Mouse (Mus musculus) neural tube, embryonic 12.5 days (tissue): ENCODE measurements at regions not wholly inside any gene's neighbourhood (a gene's known extent, or its start where the extent isn't known, plus 50 kb on each side); places are given as distances from the start of the nearest gene placed in this dataset.

Experiments used
- ATAC-seq: fragments of 200-750 bp; cut with Nextera tagmentation; 2 replicates; pipeline ENCODE4 v1.8.0; 2017; ENCODE audit warnings: low read depth, mild to moderate bottlenecking, moderate TSS enrichment, moderate library complexity; ENCODE audit not compliant: low FRiP score
- H3K27ac ChIP-seq: fragments of 300-500 bp; sonication (generic); 2 replicates; pipeline ENCODE4 v1.5.1; 2016
- H3K27me3 ChIP-seq: fragments of 300-500 bp; sonication (generic); replicated peaks from 2 replicates; pipeline ENCODE4 v1.6.1; 2016; ENCODE audit warnings: mild to moderate bottlenecking
- H3K36me3 ChIP-seq: fragments of 300-500 bp; sonication (generic); 2 replicates; pipeline ENCODE4 v1.6.1; 2016; ENCODE audit warnings: mild to moderate bottlenecking
- H3K4me1 ChIP-seq: fragments of 300-500 bp; sonication (generic); 2 replicates; pipeline ENCODE4 v1.6.1; 2016
- H3K4me2 ChIP-seq: fragments of 300-500 bp; sonication (generic); replicated peaks from 2 replicates; pipeline ENCODE4 v1.6.1; 2016; ENCODE audit warnings: mild to moderate bottlenecking
- H3K4me3 ChIP-seq: fragments of 300-500 bp; sonication (generic); 2 replicates; pipeline ENCODE4 v1.5.1; 2016
- H3K9ac ChIP-seq: fragments of 300-500 bp; sonication (generic); 2 replicates; pipeline ENCODE4 v1.6.1; 2016; ENCODE audit warnings: mild to moderate bottlenecking
- H3K9me3 ChIP-seq: fragments of 300-500 bp; sonication (generic); 2 replicates; pipeline ENCODE4 v1.6.1; 2016; ENCODE audit warnings: mild to moderate bottlenecking
- WGBS: fragments of 180-500 bp; shearing (Covaris S2); methylation state at CpG from one replicate; pipeline ENCODE4 v1.1.7; 2016; 5-methylcytosine and 5-hydroxymethylcytosine counted together

DNA sequence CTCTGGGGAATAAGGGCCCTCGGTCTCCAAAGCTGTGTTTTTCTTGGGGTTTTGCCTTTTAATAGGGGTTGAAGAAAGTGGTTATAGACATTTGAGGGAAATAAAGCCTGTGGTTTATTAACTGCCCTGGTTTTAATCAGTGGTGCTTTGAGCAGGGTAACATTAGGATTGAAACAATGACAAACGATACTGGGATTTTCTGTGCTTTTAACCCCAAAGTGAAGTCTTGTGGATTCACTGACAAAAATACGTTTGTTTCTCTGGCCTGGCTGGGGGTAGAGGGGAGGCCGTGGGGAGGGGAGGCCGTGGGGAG lies 157.0 kb downstream of the Gas1 start:
- Histone ChIP-seq H3K27me3 (no peaks in the 10 kb centered on the region), H3K4me1 (peaks cover 10% of the 10 kb centered on the region; the same call in 1 of the 2 replicates), H3K36me3 (no peaks in the 10 kb centered on the region), H3K9me3 (no peaks in the 10 kb centered on the region), H3K27ac (no peak overlapping the region), H3K4me3 (no peak overlapping the region), H3K9ac (no peak overlapping the region), H3K4me2 (no peak overlapping the region)
- 28% methylated on average over 5 of the region's 5 CpGs for WGBS
- no peak for ATAC-seq

DNA sequence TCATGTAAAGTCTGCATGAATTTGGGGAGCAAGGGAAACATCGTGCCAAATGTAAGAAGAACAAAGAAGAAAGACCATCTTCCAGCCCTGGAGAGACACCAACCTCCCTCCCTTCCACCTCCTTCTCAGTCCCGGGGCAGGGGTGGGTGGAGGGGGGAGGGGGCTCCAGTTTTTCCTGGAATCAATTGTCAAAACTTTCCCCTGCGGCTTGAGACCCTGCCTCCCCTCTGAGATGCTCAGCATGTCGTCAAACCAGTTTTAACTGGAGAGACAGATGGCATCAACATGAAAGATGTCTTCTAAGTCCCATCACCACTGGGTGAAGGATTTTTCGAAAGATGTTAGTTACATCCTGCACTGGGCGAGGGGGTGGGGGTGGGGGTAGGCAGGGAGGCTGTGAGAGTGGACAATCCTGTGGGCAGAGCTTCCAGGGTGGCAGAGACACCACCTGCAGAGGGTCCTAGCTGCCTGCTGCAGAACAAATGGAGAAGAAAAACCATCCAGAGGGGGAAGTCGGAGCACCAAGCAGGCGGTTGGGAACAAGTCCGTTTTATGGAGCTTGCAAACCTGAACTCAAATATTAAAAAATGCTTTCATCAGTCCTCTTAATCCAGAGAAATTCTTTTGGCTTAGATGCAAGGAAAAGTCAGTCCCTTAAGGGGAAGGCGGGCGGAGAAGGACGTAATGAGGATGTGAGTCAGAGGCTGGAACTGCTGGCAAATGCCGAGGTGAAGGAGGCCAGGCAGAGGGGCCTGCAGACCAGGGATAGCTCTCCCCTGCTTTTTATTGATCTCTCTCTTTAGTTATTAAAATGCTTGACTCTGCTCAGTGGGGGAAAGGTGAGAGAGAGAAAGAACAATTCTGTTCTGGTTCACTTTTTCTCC lies 157.6 kb downstream of the Gas1 start:
- H3K9me3 ChIP-seq: no peaks in the 10 kb centered on the region
- H3K4me1 ChIP-seq: peaks cover 10% of the 10 kb centered on the region; the same call in 1 of the 2 replicates
- 31% methylated on average over 13 of the region's 13 CpGs for WGBS
- ATAC-seq: no peak
- no peak overlapping the region for H3K27ac ChIP-seq
- H3K36me3 ChIP-seq: no peaks in the 10 kb centered on the region
- no peak overlapping the region for H3K9ac ChIP-seq
- no peak overlapping the region for H3K4me2 ChIP-seq
- no peaks in the 10 kb centered on the region for H3K27me3 ChIP-seq
- H3K4me3 ChIP-seq: no peak overlapping the region

DNA sequence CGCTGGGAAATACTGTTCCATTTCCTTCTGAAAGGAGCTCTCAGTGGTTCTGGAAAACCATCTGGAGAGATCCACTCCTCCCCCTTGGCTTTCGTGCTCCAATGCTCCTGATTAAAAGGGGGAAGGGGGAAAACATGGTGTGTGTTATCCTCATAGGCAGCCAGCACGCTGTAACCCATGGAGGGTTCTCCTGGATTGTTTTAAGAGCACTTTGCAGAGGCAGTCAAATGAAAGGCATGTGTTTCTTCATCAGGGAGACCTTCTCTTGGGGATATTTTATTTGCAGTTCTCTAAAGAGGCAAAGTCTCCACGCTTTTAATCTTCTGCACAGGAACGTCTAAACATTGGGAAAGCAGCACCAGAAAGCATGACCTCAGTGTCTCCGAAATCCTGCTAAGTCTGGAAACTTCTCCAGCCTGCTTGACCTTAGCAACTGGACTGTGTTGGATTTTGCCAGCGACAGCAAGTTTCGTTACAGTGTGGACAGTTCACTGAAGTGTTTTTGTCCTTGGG lies 161.3 kb downstream of the Gas1 start:
- WGBS: 73% methylated on average over 8 of the region's 8 CpGs
- Histone ChIP-seq H3K4me2 (no peak overlapping the region), H3K36me3 (no peaks in the 10 kb centered on the region), H3K9me3 (no peaks in the 10 kb centered on the region), H3K4me3 (no peak overlapping the region), H3K27ac (no peak overlapping the region), H3K4me1 (peaks cover 10% of the 10 kb centered on the region; the same call in 1 of the 2 replicates), H3K9ac (no peak overlapping the region), H3K27me3 (no peaks in the 10 kb centered on the region)
- ATAC-seq: no peak

DNA sequence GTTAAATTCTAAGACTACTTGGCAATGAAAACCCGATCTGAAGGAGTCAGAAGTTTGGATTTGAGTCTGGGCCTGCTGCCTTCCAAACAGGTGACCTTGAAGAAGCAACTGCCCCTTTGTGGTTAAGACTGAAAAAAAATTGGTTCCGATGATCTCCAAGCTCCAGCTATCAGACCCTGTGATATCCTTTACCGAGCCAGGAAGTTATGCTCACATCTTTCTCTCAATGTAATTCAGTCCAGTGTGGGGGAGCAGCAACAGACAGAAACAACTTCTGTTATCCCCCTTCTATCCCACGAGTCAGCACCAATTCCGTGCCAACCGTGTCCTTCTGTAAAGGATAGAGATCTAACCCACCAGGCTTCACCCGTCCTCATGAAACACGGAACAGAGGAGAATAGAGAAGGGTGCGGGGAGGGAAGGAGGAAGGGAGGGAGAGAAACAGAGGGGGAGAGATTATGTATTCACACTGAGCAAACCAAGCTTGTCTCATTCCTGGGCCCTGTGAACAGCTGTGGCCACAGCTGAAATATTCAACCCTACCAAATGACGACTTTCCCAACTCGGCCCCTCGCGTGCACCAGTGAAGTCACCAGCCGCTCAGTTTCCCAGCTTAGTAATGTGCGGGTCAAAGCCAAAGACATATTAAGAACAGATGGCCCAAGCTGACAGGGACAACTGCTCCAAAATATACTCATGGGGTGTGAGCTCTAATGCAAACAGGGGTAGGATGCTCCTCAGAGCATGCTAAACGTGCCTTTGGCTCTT lies 164.9 kb downstream of the Gas1 start:
- Histone ChIP-seq H3K9me3 (no peaks in the 10 kb centered on the region), H3K27ac (no peak overlapping the region), H3K36me3 (no peaks in the 10 kb centered on the region), H3K4me3 (no peak overlapping the region), H3K9ac (no peak overlapping the region), H3K27me3 (no peaks in the 10 kb centered on the region), H3K4me1 (0 out of 2 replicates have a peak, but pooled peaks cover 4% of the 10 kb centered on the region), H3K4me2 (no peak overlapping the region)
- ATAC-seq: no peak
- WGBS: 79% methylated on average over 16 of the region's 16 CpGs

DNA sequence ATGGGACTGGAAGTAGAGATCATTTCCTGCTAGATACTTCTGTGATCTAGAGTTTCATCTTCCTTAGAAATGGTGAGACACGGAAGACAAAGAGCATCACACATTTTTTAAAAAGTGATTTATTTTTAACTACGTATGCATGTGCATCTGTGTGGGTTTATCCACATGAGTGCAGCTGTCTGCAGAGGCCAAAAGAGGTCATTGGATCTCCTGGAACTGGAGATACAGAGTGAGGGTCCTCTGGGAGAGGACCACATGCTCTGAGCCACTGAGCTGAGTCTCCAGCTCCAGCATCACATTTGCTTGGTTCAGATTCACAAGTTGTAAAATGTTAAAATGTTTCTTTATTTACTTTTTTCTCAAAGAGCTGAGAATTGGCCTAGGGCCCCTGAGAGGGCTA lies 166.1 kb downstream of the Gas1 start:
- 79% methylated on average over 2 of the region's 2 CpGs for WGBS
- Histone ChIP-seq H3K27ac (no peak overlapping the region), H3K27me3 (no peaks in the 10 kb centered on the region), H3K9ac (no peak overlapping the region), H3K4me3 (no peak overlapping the region), H3K4me2 (no peak overlapping the region), H3K9me3 (no peaks in the 10 kb centered on the region), H3K36me3 (no peaks in the 10 kb centered on the region), H3K4me1 (0 out of 2 replicates have a peak, but pooled peaks cover 4% of the 10 kb centered on the region)
- no peak for ATAC-seq

DNA sequence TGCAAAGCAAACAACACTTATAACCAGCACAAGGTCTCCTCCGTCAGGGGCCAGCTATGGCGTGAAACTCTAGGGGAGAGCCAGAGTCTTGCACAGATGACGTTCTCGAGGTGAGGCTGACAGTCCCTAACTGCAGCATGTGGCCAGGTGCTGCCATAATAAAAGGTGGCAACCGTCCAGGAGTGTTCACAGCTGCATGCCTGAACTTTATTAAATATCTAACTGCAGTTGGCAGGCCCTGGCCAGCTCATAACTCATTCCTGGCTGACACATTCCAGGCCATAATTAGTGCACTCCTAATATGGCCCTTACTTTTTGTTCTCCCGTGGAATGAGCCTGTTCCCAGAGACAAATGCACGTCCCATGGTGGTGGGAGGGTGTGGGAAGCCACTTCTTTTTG lies 169.6 kb downstream of the Gas1 start:
- Histone ChIP-seq H3K27me3 (no peaks in the 10 kb centered on the region), H3K4me2 (no peak overlapping the region), H3K9me3 (no peaks in the 10 kb centered on the region), H3K4me1 (0 out of 2 replicates have a peak, but pooled peaks cover 4% of the 10 kb centered on the region), H3K36me3 (no peaks in the 10 kb centered on the region), H3K27ac (no peak overlapping the region), H3K4me3 (no peak overlapping the region), H3K9ac (no peak overlapping the region)
- WGBS: 48% methylated on average over 7 of the region's 7 CpGs
- ATAC-seq: no peak

DNA sequence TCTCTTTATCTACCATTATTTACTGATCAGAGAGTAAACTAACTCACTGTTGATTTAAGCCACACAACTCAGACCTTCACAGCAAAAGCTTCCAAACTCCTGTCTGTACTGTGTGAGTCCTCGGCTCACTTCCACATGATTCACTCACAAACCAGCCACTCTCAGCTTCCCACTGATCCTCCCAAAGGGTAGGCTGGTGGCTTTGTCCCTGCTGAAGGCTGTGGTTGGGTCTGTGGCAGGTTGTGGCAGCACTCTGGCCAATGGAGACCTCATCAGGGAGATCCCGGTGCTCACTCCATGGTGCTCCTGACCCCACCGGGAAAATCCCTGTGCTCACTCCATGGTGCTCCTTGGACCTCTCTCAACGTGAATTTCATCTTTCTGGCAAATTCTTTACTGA lies 170.1 kb downstream of the Gas1 start:
- WGBS: 79% methylated on average over 4 of the region's 4 CpGs
- Histone ChIP-seq H3K27ac (no peak overlapping the region), H3K9me3 (no peaks in the 10 kb centered on the region), H3K4me3 (no peak overlapping the region), H3K36me3 (no peaks in the 10 kb centered on the region), H3K4me1 (0 out of 2 replicates have a peak, but pooled peaks cover 4% of the 10 kb centered on the region), H3K9ac (no peak overlapping the region), H3K4me2 (no peak overlapping the region), H3K27me3 (no peaks in the 10 kb centered on the region)
- no peak for ATAC-seq

DNA sequence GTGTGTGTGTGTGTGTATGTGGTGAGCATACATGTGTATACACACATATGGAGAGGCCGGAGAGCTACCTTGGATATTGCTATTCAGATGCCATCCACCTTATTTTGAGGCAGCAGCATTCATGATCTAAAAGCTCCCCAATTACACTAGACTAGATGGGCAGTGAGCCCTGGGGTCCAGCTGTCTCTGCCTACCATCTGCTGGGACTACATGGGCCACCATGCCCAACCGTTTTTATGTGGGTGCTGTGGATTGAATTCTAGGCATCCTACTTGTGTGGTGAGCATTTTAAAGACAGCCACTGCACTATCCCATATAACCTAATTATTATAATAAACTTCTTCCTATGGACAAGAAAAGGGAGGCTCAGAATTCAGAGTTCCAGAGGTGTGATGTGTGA lies 172.6 kb downstream of the Gas1 start:
- no peak overlapping the region for H3K27ac ChIP-seq
- H3K9me3 ChIP-seq: no peaks in the 10 kb centered on the region
- H3K4me3 ChIP-seq: no peak overlapping the region
- 85% methylated on average over 2 of the region's 2 CpGs for WGBS
- no peaks in the 10 kb centered on the region for H3K27me3 ChIP-seq
- H3K4me2 ChIP-seq: no peak overlapping the region
- no peaks in the 10 kb centered on the region for H3K36me3 ChIP-seq
- no peak overlapping the region for H3K9ac ChIP-seq
- H3K4me1 ChIP-seq: 0 out of 2 replicates have a peak, but pooled peaks cover 4% of the 10 kb centered on the region
- no peak for ATAC-seq

DNA sequence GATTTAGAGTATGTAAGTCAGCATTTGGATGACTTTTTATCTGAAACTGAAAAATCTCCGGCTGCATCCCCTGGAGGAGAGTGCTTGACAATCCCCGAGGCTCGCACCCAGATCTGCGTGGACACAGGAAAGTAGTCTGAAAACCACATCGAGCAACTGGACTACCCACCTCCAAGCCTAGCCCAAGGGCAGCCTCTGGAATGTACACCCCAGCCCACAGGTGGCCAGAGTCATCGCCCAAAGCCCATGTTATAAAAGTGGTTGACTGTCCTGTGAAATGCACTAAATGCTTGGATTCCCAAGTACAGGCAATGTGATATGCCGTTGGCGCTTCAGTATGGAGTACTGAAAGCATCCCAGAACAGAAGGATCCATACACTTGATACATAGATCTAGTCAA lies 175.1 kb downstream of the Gas1 start:
- H3K36me3 ChIP-seq: no peaks in the 10 kb centered on the region
- H3K27ac ChIP-seq: no peak overlapping the region
- H3K4me2 ChIP-seq: no peak overlapping the region
- ATAC-seq: no peak
- H3K9ac ChIP-seq: no peak overlapping the region
- no peaks in the 10 kb centered on the region for H3K4me1 ChIP-seq
- H3K27me3 ChIP-seq: no peaks in the 10 kb centered on the region
- no peaks in the 10 kb centered on the region for H3K9me3 ChIP-seq
- no peak overlapping the region for H3K4me3 ChIP-seq
- 91% methylated on average over 8 of the region's 8 CpGs for WGBS

DNA sequence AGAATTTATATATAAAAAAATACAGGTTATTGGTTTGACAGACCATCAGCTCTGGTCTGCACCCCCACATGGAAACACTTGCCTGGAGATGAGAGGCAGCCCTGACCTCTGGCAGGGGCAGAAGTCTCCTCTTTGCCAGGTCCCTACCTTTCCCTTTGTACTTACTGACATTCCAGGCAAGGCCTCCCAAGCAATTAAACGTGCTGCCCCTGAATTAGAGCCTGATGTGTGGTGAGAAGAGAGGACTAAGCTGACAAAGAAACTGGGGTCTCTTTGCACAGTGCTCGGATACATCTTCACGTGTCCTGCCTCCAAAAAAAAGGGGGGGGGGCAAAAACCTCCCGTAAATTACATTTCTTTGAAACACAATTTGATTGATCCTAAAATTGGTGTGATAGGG lies 175.5 kb downstream of the Gas1 start:
- no peak overlapping the region for H3K4me2 ChIP-seq
- ATAC-seq: no peak
- H3K27ac ChIP-seq: no peak overlapping the region
- H3K4me3 ChIP-seq: no peak overlapping the region
- no peak overlapping the region for H3K9ac ChIP-seq
- no peaks in the 10 kb centered on the region for H3K27me3 ChIP-seq
- WGBS: 46% methylated on average over 4 of the region's 4 CpGs
- H3K4me1 ChIP-seq: no peaks in the 10 kb centered on the region
- H3K36me3 ChIP-seq: no peaks in the 10 kb centered on the region
- H3K9me3 ChIP-seq: no peaks in the 10 kb centered on the region

DNA sequence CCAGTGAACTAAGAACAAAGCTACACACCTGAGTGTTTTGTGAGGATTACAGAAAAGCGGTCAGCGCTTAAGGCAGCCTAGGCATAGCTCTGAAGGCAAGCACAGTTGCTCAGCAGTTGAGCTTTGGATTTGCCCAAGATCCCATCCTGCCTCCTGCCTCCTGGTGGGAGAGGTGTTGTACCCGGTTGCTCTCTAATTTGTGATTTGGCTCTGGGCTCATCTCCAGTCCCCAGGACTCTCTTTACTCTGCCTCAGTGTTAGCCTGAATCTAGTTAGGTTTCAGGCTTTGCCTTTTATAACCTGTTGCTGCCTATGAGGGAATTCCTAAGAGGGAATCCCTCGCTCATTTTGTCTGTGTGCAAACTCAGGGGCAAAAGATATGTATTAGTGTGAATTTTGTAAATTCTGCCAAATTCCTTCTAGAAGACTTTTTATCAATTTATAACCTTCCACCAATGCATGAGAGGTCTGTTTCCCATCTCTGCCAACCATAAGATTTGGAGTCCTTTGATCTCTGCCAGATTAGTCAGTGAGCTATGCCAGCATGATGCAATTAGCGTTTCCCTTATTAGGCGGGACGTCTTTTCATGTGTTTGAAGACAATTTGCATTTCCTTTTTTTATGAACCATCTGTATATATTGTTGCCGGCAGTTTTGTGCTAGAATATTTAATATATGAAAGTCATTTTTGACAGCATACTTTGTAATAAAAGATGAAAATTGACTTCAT lies 176.4 kb downstream of the Gas1 start:
- 66% methylated on average over 8 of the region's 8 CpGs for WGBS
- no peaks in the 10 kb centered on the region for H3K4me1 ChIP-seq
- no peak for ATAC-seq
- H3K9me3 ChIP-seq: no peaks in the 10 kb centered on the region
- no peak overlapping the region for H3K4me2 ChIP-seq
- no peak overlapping the region for H3K4me3 ChIP-seq
- no peaks in the 10 kb centered on the region for H3K36me3 ChIP-seq
- H3K27me3 ChIP-seq: no peaks in the 10 kb centered on the region
- H3K27ac ChIP-seq: no peak overlapping the region
- no peak overlapping the region for H3K9ac ChIP-seq

DNA sequence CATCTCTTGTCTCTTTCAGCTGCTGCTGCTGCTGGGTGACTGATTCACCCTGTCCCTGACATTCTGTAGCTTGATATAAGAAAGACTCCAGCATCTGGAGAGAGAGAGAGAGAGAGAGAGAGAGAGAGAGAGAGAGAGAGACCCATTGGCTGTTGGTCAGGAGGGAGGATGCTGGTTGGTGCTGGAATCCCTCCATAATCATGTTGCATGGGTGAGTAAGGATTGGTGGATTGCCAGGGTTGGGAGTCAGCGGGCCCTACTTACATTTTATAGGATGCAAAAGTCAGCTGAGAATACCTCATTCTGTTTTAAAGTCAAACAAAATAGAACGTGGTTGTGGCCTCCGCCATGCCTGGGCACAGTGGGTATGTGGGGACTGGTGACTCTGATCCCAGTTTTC lies 174.5 kb upstream of the Tut7 start:
- no peak overlapping the region for H3K9ac ChIP-seq
- no peak overlapping the region for H3K27ac ChIP-seq
- no peaks in the 10 kb centered on the region for H3K4me1 ChIP-seq
- H3K27me3 ChIP-seq: no peaks in the 10 kb centered on the region
- H3K4me3 ChIP-seq: no peak overlapping the region
- no peak for ATAC-seq
- no peaks in the 10 kb centered on the region for H3K9me3 ChIP-seq
- 93% methylated on average over 3 of the region's 3 CpGs for WGBS
- no peak overlapping the region for H3K4me2 ChIP-seq
- no peaks in the 10 kb centered on the region for H3K36me3 ChIP-seq
